Mouse (Mus musculus) liver, postnatal 0 days (tissue): ENCODE measurements around the gene Syne3. TPM values are rescaled to one million over a fixed set of nuclear protein-coding genes. Genes with fewer than 3 reads are reported as not detected.

ENCODE experiments used
- ATAC-seq: fragments of 200-750 bp; cut with Nextera tagmentation; 2 replicates; pipeline ENCODE4 v1.8.0; 2017; ENCODE audit warnings: mild to moderate bottlenecking, moderate library complexity
- DNase-seq: peaks from one replicate; pipeline ENCODE4 v3.0.0-alpha.2; 2016
- H3K27ac ChIP-seq: fragments of 300-500 bp; sonication (generic); 2 replicates; pipeline ENCODE4 v1.5.1; 2014; ENCODE audit warnings: antibody characterized with exemption, moderate library complexity, mild to moderate bottlenecking, low read depth
- H3K27me3 ChIP-seq: fragments of 300-500 bp; sonication (generic); 2 replicates; pipeline ENCODE4 v1.6.1; 2014; ENCODE audit warnings: low read length, control low read depth, mixed read lengths; ENCODE audit not compliant: insufficient read depth
- H3K36me3 ChIP-seq: fragments of 300-500 bp; sonication (generic); replicated peaks from 2 replicates; pipeline ENCODE4 v1.6.1; 2014; ENCODE audit warnings: mild to moderate bottlenecking, control low read depth, low read length, moderate library complexity, mixed read lengths; ENCODE audit not compliant: insufficient read depth
- H3K4me1 ChIP-seq: fragments of 300-500 bp; sonication (generic); 2 replicates; pipeline ENCODE4 v1.6.1; 2014; ENCODE audit warnings: antibody characterized with exemption, mild to moderate bottlenecking, control low read depth; ENCODE audit not compliant: insufficient read depth
- H3K4me2 ChIP-seq: fragments of 300-500 bp; sonication (generic); 2 replicates; pipeline ENCODE4 v1.6.1; 2014; ENCODE audit warnings: low read depth, mild to moderate bottlenecking, low read length, moderate library complexity, mixed read lengths
- H3K4me3 ChIP-seq: fragments of 300-500 bp; sonication (generic); 2 replicates; pipeline ENCODE4 v1.5.1; 2014; ENCODE audit warnings: low read depth, low read length
- H3K9ac ChIP-seq: fragments of 300-500 bp; sonication (generic); replicated peaks from 2 replicates; pipeline ENCODE4 v1.6.1; 2014; ENCODE audit warnings: mild to moderate bottlenecking, moderate library complexity
- H3K9me3 ChIP-seq: fragments of 300-500 bp; sonication (generic); 2 replicates; pipeline ENCODE4 v1.6.1; 2016; ENCODE audit warnings: mild to moderate bottlenecking, control low read depth, low read length, mixed read lengths
- CTCF ChIP-seq: sonication (generic); IDR thresholded peaks from 2 replicates; pipeline ENCODE4 v1.5.1; 2016; ENCODE audit warnings: antibody characterized with exemption, low read depth
- EP300 ChIP-seq: IDR thresholded peaks from 2 replicates; pipeline ENCODE4 v1.6.1; 2016; ENCODE audit warnings: antibody characterized with exemption, low read depth, mild to moderate bottlenecking
- WGBS: fragments of 180-500 bp; shearing (Covaris S2); extraction: QIAGEN DNeasy Blood & Tissue Kit; methylation state at CpG from one replicate; pipeline ENCODE4 v1.1.7; 2014; ENCODE audit not compliant: insufficient replicate concordance; 5-methylcytosine and 5-hydroxymethylcytosine counted together
- polyA plus RNA-seq: library from polyadenylated mRNA; unstranded; fragments of >200 nt; fragmentation: Nextera tagmentation; extraction: Ambion mirVana; gene quantifications from 2 replicates; pipeline ENCODE4 v1.2.1, GENCODE M21; 2015

Syne3 gene
- polyA plus RNA-seq = 1.3 and 2.3 TPM in 2 replicates

DNA sequence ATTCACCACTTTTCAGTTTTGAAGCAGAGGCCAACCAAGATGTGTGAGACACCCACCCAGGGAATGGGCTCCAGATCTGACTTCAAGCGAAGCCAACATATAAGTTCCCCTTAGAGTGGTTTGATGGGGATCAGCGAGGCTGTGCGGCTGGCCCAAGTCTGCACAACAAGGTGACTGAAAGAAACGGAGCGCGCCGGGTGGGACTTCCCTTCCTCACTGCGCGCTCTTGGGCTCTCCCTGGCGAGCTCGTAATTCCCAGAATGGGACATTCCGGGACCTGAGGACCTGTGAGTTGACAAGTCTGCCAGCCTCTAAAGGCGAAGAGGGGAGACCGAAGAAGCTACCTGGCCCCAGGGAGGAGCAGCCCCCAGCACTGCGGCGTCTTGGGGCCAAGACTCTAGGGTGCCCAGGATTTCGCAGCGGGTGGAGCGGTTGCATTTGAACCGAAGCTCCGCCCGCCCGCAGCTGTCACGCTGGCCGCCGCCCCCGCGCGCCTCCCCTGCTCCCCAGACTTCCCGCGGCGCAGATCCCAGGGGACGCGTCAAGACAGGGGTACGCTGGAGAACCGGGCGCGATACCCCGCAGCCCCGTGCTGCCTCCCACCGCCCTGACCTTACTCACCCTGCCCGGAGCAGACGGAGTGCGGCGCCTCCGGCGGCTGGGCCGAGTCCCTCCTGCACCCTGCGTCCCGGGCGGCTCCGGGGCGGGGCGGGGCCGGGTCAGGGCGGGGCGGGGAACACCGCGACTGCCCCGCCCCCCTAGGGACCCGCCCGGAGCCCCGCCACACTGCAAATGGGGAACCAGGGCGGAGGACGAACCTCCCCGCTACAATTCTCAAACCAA lies at the start of gene Syne3:
TSS of gene Syne3 (minus strand) at position 440 of the 843 bp plus-strand sequence.
- peaks cover 69% of the 10 kb centered on the region for H3K4me1 ChIP-seq
- under 1% methylated on average over 57 of the region's 66 CpGs for WGBS

GRCm38 (mm10) chr12:105055308-105055707 lies 45.7 kb upstream of the Syne3 start:
- DNase-seq (no peak), ATAC-seq (peak; percentile 76)
- no peaks in the 10 kb centered on the region for H3K27me3 ChIP-seq
- 76% methylated on average over 6 of the region's 6 CpGs for WGBS
- H3K4me1 ChIP-seq = 0 out of 2 replicates have a peak, but pooled peaks cover 7% of the 10 kb centered on the region
- no peak overlapping the region for H3K27ac ChIP-seq
- no peaks in the 10 kb centered on the region for H3K9me3 ChIP-seq
- no peak overlapping the region for H3K4me3 ChIP-seq
- no peak for TF ChIP-seq EP300
- TF ChIP-seq CTCF = no peak
- no peak overlapping the region for H3K9ac ChIP-seq
- H3K36me3 ChIP-seq = no peaks in the 10 kb centered on the region
- H3K4me2 ChIP-seq = no peak overlapping the region

More for the DNA sequence above, at the start of gene Syne3:
- no peak for TF ChIP-seq EP300
- peak; percentile 30 for TF ChIP-seq CTCF
- Histone ChIP-seq H3K9ac (peak within 1 kb of the TSS; percentile 79), H3K4me3 (peak within 1 kb of the TSS; percentile 82), H3K27ac (peak within 1 kb of the TSS; percentile 90), H3K36me3 (no peaks in the 10 kb centered on the region), H3K27me3 (no peaks in the 10 kb centered on the region), H3K9me3 (no peaks in the 10 kb centered on the region), H3K4me2 (peak within 1 kb of the TSS; percentile 89)
- peak; percentile 92 for DNase-seq
- peak; percentile 91 for ATAC-seq

GRCm38 (mm10) chr12:105054041-105054440 lies 44.4 kb upstream of the Syne3 start:
- TF ChIP-seq EP300 (no peak), CTCF (no peak)
- H3K27me3 ChIP-seq = no peaks in the 10 kb centered on the region
- DNase-seq = no peak
- no peak overlapping the region for H3K9ac ChIP-seq
- no peaks in the 10 kb centered on the region for H3K36me3 ChIP-seq
- WGBS = 92% methylated on average over 15 of the region's 15 CpGs
- no peak overlapping the region for H3K4me3 ChIP-seq
- no peak for ATAC-seq
- no peak overlapping the region for H3K27ac ChIP-seq
- H3K9me3 ChIP-seq = no peaks in the 10 kb centered on the region
- 0 out of 2 replicates have a peak, but pooled peaks cover 7% of the 10 kb centered on the region for H3K4me1 ChIP-seq
- no peak overlapping the region for H3K4me2 ChIP-seq

GRCm38 (mm10) chr12:105050898-105051297 lies 41.3 kb upstream of the Syne3 start:
- Histone ChIP-seq H3K4me2 (no peak overlapping the region), H3K4me1 (0 out of 2 replicates have a peak, but pooled peaks cover 7% of the 10 kb centered on the region), H3K4me3 (no peak overlapping the region), H3K27me3 (no peaks in the 10 kb centered on the region), H3K9me3 (no peaks in the 10 kb centered on the region; the same call in 1 of the 2 replicates), H3K27ac (no peak overlapping the region), H3K36me3 (no peaks in the 10 kb centered on the region), H3K9ac (no peak overlapping the region)
- ATAC-seq (peak; percentile 53; the same call in 1 of the 2 replicates), DNase-seq (peak; percentile 79)
- WGBS = 16% methylated on average over 4 of the region's 4 CpGs
- TF ChIP-seq EP300 (no peak), CTCF (peak; percentile 88)

DNA sequence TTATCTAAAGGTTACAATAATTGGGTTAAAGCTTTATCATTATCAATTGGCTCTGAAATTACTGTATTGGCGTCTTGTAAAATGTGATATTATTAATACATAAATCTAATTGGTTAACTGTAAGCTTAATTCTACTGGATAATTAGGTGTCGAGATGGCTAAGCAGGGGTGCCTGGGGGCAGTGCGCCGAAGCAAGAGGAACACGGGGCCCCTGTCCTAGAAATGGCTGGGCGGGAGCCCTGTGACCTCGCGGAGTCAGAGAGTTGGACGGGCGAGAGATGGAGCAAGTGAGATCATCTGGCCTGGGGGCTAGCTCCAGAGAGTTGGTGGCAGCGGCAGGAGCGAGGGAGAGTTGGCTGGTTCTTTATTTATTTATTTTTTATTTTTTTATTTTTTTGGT lies 40.2 kb upstream of the Syne3 start:
- TF ChIP-seq EP300 (no peak), CTCF (no peak)
- Histone ChIP-seq H3K9ac (no peak overlapping the region), H3K4me2 (no peak overlapping the region), H3K36me3 (peaks cover 1% of the 10 kb centered on the region; the same call in 1 of the 2 replicates), H3K4me3 (no peak overlapping the region), H3K9me3 (no peaks in the 10 kb centered on the region; the same call in 1 of the 2 replicates), H3K4me1 (0 out of 2 replicates have a peak, but pooled peaks cover under 1% of the 10 kb centered on the region), H3K27ac (no peak overlapping the region), H3K27me3 (no peaks in the 10 kb centered on the region)
- no peak for DNase-seq
- WGBS = 77% methylated on average over 12 of the region's 12 CpGs
- no peak for ATAC-seq

DNA sequence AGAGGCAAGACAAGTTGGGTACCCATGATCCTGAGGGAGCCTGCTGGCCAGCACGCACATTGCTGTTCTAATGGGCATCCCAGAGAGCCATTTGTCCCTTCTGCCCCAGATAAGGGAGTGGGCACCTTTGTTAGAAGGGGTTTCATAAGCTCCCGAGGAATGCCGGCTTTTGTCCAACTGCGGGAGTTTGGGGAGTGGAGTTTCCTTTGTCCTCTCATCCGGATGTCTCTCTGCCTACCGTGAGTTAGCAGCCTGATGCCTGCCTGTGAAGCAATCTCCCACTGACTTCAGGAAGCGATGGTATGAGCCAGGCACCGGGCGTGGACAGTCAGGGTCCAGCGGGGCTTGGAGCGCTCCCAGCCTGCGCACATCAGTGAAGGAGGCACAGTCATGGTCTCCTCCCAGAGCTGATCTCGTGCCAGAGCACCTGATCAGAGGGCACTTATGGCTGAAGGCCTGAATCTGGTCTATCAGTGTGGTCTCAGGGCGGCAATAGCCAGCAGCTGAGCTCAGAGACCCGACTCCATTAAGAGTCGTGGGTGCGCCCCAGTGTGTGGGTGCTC lies 38.8 kb upstream of the Syne3 start:
- Histone ChIP-seq H3K4me3 (no peak overlapping the region), H3K9me3 (no peaks in the 10 kb centered on the region; the same call in 1 of the 2 replicates), H3K27ac (no peak overlapping the region), H3K36me3 (peaks cover 7% of the 10 kb centered on the region; the same call in 1 of the 2 replicates), H3K27me3 (no peaks in the 10 kb centered on the region), H3K4me2 (no peak overlapping the region), H3K4me1 (no peaks in the 10 kb centered on the region), H3K9ac (no peak overlapping the region)
- no peak for ATAC-seq
- no peak for TF ChIP-seq CTCF
- TF ChIP-seq EP300 = no peak
- 74% methylated on average over 17 of the region's 17 CpGs for WGBS
- no peak for DNase-seq
